In genomic region chr4:134058166-134058715, GRCm38 (mm10) we compare ENCODE assay signal across 10 mouse cellular contexts. TPM values are rescaled to one million over a fixed set of nuclear protein-coding genes. Genes with fewer than 3 reads are reported as not detected.
A peak's percentile ranks its signal among the peaks of the same experiment; 100 is the strongest.
DNase-seq lines count a peak whose midpoint lies in the region; ATAC-seq and TF ChIP-seq lines count a peak whose summit lies in the region.
"Had no signal": no experiment of that assay in that cellular context is flagged by ENCODE, and none has a peak within 500 bp of the region (broad histone marks: within the 10 kb centered on the region; RNA-seq: fewer than 3 reads in every experiment).

No protein-coding gene starts in this region.

- no peaks in the 10 kb centered on the region for H3K36me3 ChIP-seq in liver, adult 2 months (ENCODE audit: control insufficient read depth, insufficient read depth, low read length)
- no peaks in the 10 kb centered on the region for H3K36me3 ChIP-seq in intestine, embryonic 15.5 days
- no peaks in the 10 kb centered on the region for H3K36me3 ChIP-seq in stomach, embryonic 16.5 days (ENCODE audit: control insufficient read depth, insufficient read depth, low read length)

- ATAC-seq in activated CD4-positive, CD25-positive, alpha-beta regulatory T cell, adult 4 months, result peak; percentile 57
- ATAC-seq in intestine, embryonic 15.5 days, result no peak
- no peak for ATAC-seq in stomach, embryonic 16.5 days (ENCODE audit: insufficient read depth, low FRiP score)
- no peak for ATAC-seq in cerebellum, adult (ENCODE audit: insufficient number of reproducible peaks, low FRiP score, low TSS enrichment)
- ATAC-seq: forebrain, embryonic 14.5 days had no signal

- no peaks in the 10 kb centered on the region; the same call in 1 of the 2 replicates for H3K4me1 ChIP-seq in liver, adult 2 months (ENCODE audit: control insufficient read depth, insufficient read depth, low read length)
- H3K4me1 ChIP-seq in intestine, embryonic 15.5 days (replicated peaks), result peaks cover 15% of the 10 kb centered on the region; the same call in 1 of the 2 replicates
- H3K4me1 ChIP-seq in stomach, embryonic 16.5 days (ENCODE audit: control insufficient read depth, insufficient read depth, low read length), result peaks cover 5% of the 10 kb centered on the region; the same call in 1 of the 2 replicates

- peak overlapping the region; percentile 34; the same call in 1 of the 2 replicates for H3K4me3 ChIP-seq in liver, adult 2 months (ENCODE audit: insufficient read depth, low read depth, low read length)
- no peak overlapping the region for H3K4me3 ChIP-seq in intestine, embryonic 15.5 days (replicated peaks)
- peak overlapping the region; percentile 13; the same call in 1 of the 2 replicates for H3K4me3 ChIP-seq in stomach, embryonic 16.5 days (replicated peaks; ENCODE audit: low read length)

- H3K9me3 ChIP-seq in intestine, embryonic 15.5 days, result no peaks in the 10 kb centered on the region
- H3K9me3 ChIP-seq in stomach, embryonic 16.5 days (replicated peaks; ENCODE audit: control insufficient read depth, low read length), result no peaks in the 10 kb centered on the region

- TF ChIP-seq CTCF in liver, adult 2 months (IDR thresholded peaks at IDR 0.05; ENCODE audit: low read depth, low read length), result no peak

- H3K9ac ChIP-seq in liver, adult 2 months (ENCODE audit: low read depth, low read length), result no peak overlapping the region
- H3K9ac ChIP-seq in intestine, embryonic 15.5 days, result no peak overlapping the region; the same call in 1 of the 2 replicates
- H3K9ac ChIP-seq in stomach, embryonic 16.5 days (ENCODE audit: low read length), result no peak overlapping the region

- no peaks in the 10 kb centered on the region for H3K79me2 ChIP-seq in liver, adult 2 months (ENCODE audit: control insufficient read depth, insufficient read depth, low read length)

- WGBS in liver, adult 2 months, result 26% methylated on average over 14 of the region's 14 CpGs
- 19% methylated on average over 14 of the region's 14 CpGs for WGBS in intestine, embryonic 15.5 days
- WGBS in stomach, embryonic 16.5 days, result 30% methylated on average over 14 of the region's 14 CpGs

- no peak overlapping the region for H3K27ac ChIP-seq in liver, adult 2 months (replicated peaks; ENCODE audit: insufficient read depth, low read depth, low read length)
- no peak overlapping the region for H3K27ac ChIP-seq in intestine, embryonic 15.5 days
- no peak overlapping the region for H3K27ac ChIP-seq in stomach, embryonic 16.5 days (ENCODE audit: low read length)

- no peaks in the 10 kb centered on the region for H3K27me3 ChIP-seq in liver, adult 2 months (ENCODE audit: control insufficient read depth, insufficient read depth, low read length)
- H3K27me3 ChIP-seq in intestine, embryonic 15.5 days (replicated peaks), result no peaks in the 10 kb centered on the region; the same call in 1 of the 2 replicates
- H3K27me3 ChIP-seq in stomach, embryonic 16.5 days (ENCODE audit: control insufficient read depth, insufficient read depth, low read length), result no peaks in the 10 kb centered on the region

- peak overlapping the region; percentile 36 for H3K4me2 ChIP-seq in intestine, embryonic 15.5 days (replicated peaks)
- H3K4me2 ChIP-seq in stomach, embryonic 16.5 days (ENCODE audit: low read depth, low read length), result no peak overlapping the region

- DNase-seq in liver, adult 2 months (ENCODE audit: extremely low read depth, low read depth, low spot score), result no peak
- DNase-seq in liver, result no peak
- no peak for DNase-seq in adrenal gland, adult 2 months
- DNase-seq in yolk sac, embryonic 10.5 days (ENCODE audit: low spot score), result no peak

- no peak for TF ChIP-seq POLR2A in liver, adult 2 months (IDR thresholded peaks at IDR 0.05; ENCODE audit: extremely low read depth, insufficient read depth, low read length)

RNA-seq across cellular contexts. Expression of gene Crybg2, which starts 2.4 kb away (rescaled TPM):
- total RNA-seq in liver, adult 2 months (2014; rRNA removed), result 0.94 and 1.4 TPM in 2 replicates
- polyA plus RNA-seq in liver, adult 2 months (2012; rRNA removed), result 0.42 and 1.6 TPM in 2 replicates
- 10 to 100 TPM; 15.7 to 20.2 TPM for polyA plus RNA-seq in activated CD4-positive, CD25-positive, alpha-beta regulatory T cell, adult 4 months (2017; shearing (Covaris generic))
- polyA plus RNA-seq in intestine, embryonic 15.5 days (2015; fragmentation: Nextera tagmentation; extraction: Ambion mirVana), result 14.9 and 16.6 TPM in 2 replicates
- 19.3 and 26.8 TPM in 2 replicates for polyA plus RNA-seq in stomach, embryonic 16.5 days (2015; fragmentation: Nextera tagmentation; extraction: Ambion mirVana)
- under 1 TPM; 0.14 to 0.46 TPM for total RNA-seq in adrenal gland, adult 2 months (2021)
- polyA plus RNA-seq in adrenal gland, adult 2 months (2012; rRNA removed), result 0.12 and 0.21 TPM in 2 replicates

RNA-seq across cellular contexts. Expression of gene Zfp683, which starts 4.6 kb away (rescaled TPM):
- total RNA-seq in liver, adult 2 months (2014; rRNA removed), result not detected in 2 replicates
- polyA plus RNA-seq in liver, adult 2 months (2012; rRNA removed), result 0.55 and 1.0 TPM in 2 replicates
- under 1 TPM; 0.33 to 0.37 TPM for polyA plus RNA-seq in activated CD4-positive, CD25-positive, alpha-beta regulatory T cell, adult 4 months (2017; shearing (Covaris generic))
- not detected in 2 replicates for polyA plus RNA-seq in intestine, embryonic 15.5 days (2015; fragmentation: Nextera tagmentation; extraction: Ambion mirVana)
- polyA plus RNA-seq in stomach, embryonic 16.5 days (2015; fragmentation: Nextera tagmentation; extraction: Ambion mirVana), result not detected in 2 replicates
- total RNA-seq in adrenal gland, adult 2 months (2021), result under 1 TPM in 1 of 2 experiments, not detected in 1; 0.21 TPM
- polyA plus RNA-seq in adrenal gland, adult 2 months (2012; rRNA removed), result 0.98 and 1.1 TPM in 2 replicates
- polyA plus RNA-seq: forebrain, embryonic 14.5 days had no signal

RNA-seq across cellular contexts. Expression of gene Cd52, which starts 36.6 kb away (rescaled TPM):
- 20.0 and 26.8 TPM in 2 replicates for total RNA-seq in liver, adult 2 months (2014; rRNA removed)
- 7.6 and 10.4 TPM in 2 replicates for polyA plus RNA-seq in liver, adult 2 months (2012; rRNA removed)
- 1,000 to 10,000 TPM; 3,607 to 4,442 TPM for polyA plus RNA-seq in activated CD4-positive, CD25-positive, alpha-beta regulatory T cell, adult 4 months (2017; shearing (Covaris generic))
- 27.0 and 29.7 TPM in 2 replicates for polyA plus RNA-seq in intestine, embryonic 15.5 days (2015; fragmentation: Nextera tagmentation; extraction: Ambion mirVana)
- 25.8 and 44.2 TPM in 2 replicates for polyA plus RNA-seq in stomach, embryonic 16.5 days (2015; fragmentation: Nextera tagmentation; extraction: Ambion mirVana)
- 10 to 100 TPM; 17.0 to 23.2 TPM for total RNA-seq in adrenal gland, adult 2 months (2021)
- 9.5 and 9.7 TPM in 2 replicates for polyA plus RNA-seq in adrenal gland, adult 2 months (2012; rRNA removed)

RNA-seq across cellular contexts. Expression of gene Lin28a, which starts 39.6 kb away (rescaled TPM):
- total RNA-seq in liver, adult 2 months (2014; rRNA removed), result not detected in 2 replicates
- polyA plus RNA-seq in liver, adult 2 months (2012; rRNA removed), result not detected in 2 replicates
- not detected for polyA plus RNA-seq in activated CD4-positive, CD25-positive, alpha-beta regulatory T cell, adult 4 months (2017; shearing (Covaris generic))
- polyA plus RNA-seq in intestine, embryonic 15.5 days (2015; fragmentation: Nextera tagmentation; extraction: Ambion mirVana), result 0.05 and 0.10 TPM in 2 replicates
- 0.13 and 0.22 TPM in 2 replicates for polyA plus RNA-seq in stomach, embryonic 16.5 days (2015; fragmentation: Nextera tagmentation; extraction: Ambion mirVana)
- total RNA-seq in adrenal gland, adult 2 months (2021), result not detected
- polyA plus RNA-seq in adrenal gland, adult 2 months (2012; rRNA removed), result not detected in 2 replicates
- polyA plus RNA-seq: forebrain, embryonic 14.5 days; large intestine, adult 2 months had no signal

RNA-seq across cellular contexts. Expression of gene Ubxn11, which starts 44.1 kb away (rescaled TPM):
- total RNA-seq in liver, adult 2 months (2014; rRNA removed), result 0.09 and 0.34 TPM in 2 replicates
- 0.66 and 1.2 TPM in 2 replicates for polyA plus RNA-seq in liver, adult 2 months (2012; rRNA removed)
- polyA plus RNA-seq in activated CD4-positive, CD25-positive, alpha-beta regulatory T cell, adult 4 months (2017; shearing (Covaris generic)), result 10 to 100 TPM; 33.7 to 34.2 TPM
- polyA plus RNA-seq in intestine, embryonic 15.5 days (2015; fragmentation: Nextera tagmentation; extraction: Ambion mirVana), result 4.4 and 6.0 TPM in 2 replicates
- 6.4 and 7.0 TPM in 2 replicates for polyA plus RNA-seq in stomach, embryonic 16.5 days (2015; fragmentation: Nextera tagmentation; extraction: Ambion mirVana)
- 1 to 10 TPM; 5.4 to 6.7 TPM for total RNA-seq in adrenal gland, adult 2 months (2021)
- 7.5 and 10.1 TPM in 2 replicates for polyA plus RNA-seq in adrenal gland, adult 2 months (2012; rRNA removed)

Comparison
In these comparisons a context has a peak if more than half of its experiments do, and no peak if none do; other contexts are left out.
1. RNA of gene Cd52, which starts 36.6 kb away (polyA plus RNA-seq): 3,607 to 4,442 TPM in activated CD4-positive, CD25-positive, alpha-beta regulatory T cell, adult 4 months; 25.8 to 44.2 TPM in stomach, embryonic 16.5 days, 27.0 to 29.7 TPM in intestine, embryonic 15.5 days, 7.6 to 10.4 TPM in liver, adult 2 months and 9.5 to 9.7 TPM in adrenal gland, adult 2 months; every median in the first group is over 10 times any median in the second.